Mouse (Mus musculus) cerebellum, adult 9-11 months (tissue): ENCODE measurements around the gene Ccdc172.

Experiments
- DNase-seq: peaks from one replicate; pipeline ENCODE4 v3.0.0; 2022

Ccdc172 gene

DNA sequence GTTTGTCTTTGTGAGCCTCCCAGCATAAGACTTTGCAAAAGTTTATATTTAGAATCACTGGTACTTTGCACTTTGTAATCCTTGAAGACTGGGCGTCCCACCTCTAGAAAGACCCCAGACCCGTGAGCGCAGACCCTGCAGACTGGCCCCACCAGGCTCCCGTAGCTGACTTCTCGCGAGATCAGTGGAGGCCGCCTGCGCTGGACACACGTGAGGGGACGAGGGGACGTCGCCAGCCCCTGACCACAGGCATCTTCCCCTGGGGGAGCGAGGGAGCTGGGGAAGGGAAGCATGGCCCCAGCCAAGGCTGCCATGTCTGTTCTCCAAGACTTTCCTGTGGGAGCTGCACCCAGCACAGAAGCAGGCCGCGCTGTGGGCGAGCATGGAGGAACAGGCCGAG is at the start of gene Ccdc172:
TSS of gene Ccdc172 (plus strand) at position 176 of the 400 bp plus-strand sequence.
- DNase-seq: no peak

DNA sequence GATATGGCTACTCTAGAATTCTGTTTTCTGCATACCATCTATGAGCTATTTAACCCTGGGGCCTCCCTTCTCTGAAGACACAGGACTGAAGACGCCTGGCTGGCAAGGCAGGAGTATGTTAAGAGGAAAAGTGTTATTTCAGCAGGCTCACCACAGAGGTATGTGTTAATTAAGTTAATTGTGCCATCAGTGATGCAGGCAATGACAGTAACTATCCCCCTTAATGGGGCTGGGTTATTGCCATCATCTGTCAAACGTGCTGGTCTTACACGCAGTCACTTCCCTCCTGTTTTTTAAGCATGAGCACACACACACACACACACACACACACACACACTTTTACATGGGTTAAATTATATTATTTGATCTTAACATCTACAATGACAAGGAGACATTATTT is 48.0 kb upstream of the Ccdc172 start:
- DNase-seq: no peak

DNA sequence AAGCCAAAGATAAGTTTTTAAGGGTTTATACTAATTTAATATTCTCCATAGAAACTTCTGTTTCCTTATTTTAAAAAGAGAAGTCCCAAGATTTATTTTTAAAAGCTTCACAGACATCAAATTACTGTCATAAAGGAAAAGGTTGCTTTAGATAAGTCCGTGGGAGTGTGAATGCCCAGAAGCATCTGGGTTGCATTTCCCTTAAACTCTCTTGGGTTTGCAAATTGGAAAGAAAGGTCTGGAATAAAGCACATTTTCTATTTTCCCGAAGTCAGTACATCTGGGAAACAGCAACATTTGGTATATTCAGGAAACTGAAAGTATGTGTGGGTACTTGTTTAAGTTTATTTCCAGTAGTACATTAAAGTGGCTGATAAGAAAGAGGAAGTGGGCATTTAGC is 43.5 kb upstream of the Ccdc172 start:
- DNase-seq: no peak

- DNase-seq: peak; percentile 49
Measured at GRCm38 (mm10) chr19:58469421-58469820, 42.4 kb upstream of the Ccdc172 start.

DNA sequence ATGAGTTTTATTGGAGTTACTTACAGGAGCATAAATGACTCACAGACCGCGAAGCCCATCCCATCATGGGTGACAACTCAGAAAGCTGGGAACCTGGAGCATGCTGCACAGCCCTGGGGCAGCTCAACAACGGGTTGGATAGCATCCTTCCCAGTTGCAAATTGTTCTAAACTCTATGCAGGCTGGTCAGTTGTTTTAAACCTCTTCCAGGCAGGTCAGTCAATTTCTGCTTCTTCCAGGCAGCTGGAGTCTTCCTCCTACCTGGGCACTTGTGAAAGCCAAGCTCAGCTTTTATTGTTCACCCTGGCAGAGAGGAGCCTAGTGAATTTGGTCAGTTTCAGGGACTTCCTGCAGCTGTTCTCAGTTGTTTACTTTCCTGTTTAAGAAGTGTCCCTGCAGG is 37.5 kb upstream of the Ccdc172 start:
- no peak for DNase-seq

DNA sequence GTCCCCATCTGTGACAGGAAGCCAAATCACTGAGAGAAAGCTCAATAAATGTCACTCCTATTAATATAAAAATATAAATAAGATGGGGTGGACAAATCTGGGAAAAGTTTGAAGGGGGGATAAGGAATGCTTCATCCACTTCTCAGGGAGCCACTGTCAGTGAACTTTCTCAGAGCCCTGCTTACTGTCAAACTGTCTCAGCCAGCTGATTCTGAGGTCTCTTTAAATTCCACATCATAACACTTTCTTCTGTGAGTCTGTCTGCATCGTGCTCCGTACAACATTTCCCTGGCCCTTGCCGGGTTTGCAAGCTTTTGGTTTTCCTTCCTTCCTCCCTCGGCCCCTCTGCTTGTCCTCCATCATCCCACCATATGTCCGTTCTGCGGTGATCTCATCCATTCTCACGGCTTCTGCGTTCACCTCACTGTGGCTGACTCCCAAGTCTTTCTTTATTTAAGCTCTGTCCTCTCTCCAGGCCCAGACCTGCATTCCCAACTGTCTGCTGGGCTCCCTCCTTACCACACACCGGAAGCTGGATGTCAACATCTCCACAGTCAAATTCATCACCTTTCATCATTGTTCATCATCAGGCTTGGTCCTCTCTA is 29.3 kb upstream of the Ccdc172 start:
- no peak for DNase-seq

- no peak for DNase-seq
Measured at GRCm38 (mm10) chr19:58486686-58487085, 25.1 kb upstream of the Ccdc172 start.

DNA sequence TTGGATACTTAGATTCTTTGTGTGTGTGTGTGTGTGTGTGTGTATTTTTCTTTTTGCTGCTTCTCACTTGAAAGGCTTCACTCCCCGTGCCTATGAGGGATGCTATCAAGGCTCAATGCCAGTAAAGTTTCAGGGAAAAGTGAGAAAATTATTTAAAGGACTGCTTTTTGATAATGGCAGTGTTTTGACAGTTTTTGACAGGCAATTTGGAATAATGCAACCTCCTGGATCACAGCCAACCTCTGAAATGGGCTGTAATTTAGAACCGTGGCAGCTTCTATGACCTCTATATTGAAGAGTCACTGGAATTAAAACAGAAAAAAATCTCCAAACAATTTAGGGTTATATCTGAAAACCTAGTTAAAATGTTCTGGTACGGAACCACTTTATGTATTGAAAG is 14.7 kb upstream of the Ccdc172 start:
- no peak for DNase-seq

DNA sequence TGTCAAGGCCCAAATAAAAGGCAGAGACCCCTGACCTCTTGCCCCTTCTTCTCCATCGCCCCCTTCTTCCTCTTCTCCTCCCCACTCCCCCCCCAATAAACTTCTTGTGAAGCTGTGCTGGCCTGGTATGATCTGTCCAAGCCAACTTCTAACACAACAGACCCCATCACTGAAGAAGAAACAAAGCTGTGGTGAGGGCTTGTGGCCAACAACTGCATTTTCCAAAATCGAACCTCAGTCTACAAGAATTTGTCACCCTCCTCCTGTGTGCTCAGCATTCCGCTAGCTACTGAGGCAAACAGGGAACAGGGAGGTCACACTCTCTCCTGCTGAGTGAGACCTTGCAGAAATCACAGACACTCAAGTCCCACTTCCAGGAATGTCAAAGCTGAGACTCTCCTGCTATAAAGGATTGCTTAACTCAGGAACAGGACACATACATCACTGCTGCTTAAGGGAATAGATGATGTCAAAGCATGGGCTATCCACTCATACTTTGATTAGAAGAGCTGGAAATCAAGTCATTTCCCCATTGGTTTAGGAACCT is 12.3 kb upstream of the Ccdc172 start:
- no peak for DNase-seq

GRCm38 (mm10) chr19:58500049-58500448 is 11.7 kb upstream of the Ccdc172 start:
- no peak for DNase-seq

GRCm38 (mm10) chr19:58521696-58522095 is 9.9 kb downstream of the Ccdc172 start:
- DNase-seq: no peak

- DNase-seq: no peak
Measured at GRCm38 (mm10) chr19:58523736-58524394, 12.1 kb downstream of the Ccdc172 start.

DNA sequence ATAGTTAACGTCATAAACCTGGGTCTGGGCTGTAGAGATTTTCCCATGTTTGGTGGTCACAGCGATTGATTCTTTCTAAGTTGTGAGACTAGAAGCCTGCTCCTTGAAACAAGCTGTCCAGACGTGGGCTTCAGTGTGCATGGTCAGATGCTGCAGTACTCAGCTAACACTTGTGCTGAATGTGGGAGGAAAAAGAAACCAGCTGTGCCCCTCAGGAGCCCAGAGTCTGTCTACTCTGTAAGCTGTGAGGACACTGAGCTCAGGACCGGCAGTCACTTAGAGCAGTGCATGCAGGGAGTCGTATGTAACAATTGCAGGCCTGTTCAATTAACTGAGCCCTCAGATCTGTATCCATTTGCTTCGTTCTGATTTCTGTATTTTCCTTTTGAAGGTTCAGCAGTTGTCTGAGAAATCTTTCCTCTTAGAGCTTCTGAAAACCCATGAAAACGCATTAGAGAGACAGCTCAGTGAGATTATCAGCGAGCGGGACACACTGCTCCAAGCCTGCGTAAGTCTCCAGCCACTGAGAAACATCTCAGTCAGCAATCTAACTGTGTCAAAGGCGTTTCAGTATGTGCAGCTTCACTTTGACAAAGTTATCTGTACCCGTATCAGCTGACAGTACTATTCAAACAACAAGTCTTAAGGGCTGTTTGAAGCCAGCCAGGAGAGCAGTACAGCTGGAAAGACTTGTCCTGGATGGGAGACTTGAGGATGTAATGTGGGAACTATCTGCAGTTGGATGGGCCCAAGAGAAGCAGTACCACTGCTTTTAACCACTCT is 13.9 kb downstream of the Ccdc172 start:
- no peak for DNase-seq

DNA sequence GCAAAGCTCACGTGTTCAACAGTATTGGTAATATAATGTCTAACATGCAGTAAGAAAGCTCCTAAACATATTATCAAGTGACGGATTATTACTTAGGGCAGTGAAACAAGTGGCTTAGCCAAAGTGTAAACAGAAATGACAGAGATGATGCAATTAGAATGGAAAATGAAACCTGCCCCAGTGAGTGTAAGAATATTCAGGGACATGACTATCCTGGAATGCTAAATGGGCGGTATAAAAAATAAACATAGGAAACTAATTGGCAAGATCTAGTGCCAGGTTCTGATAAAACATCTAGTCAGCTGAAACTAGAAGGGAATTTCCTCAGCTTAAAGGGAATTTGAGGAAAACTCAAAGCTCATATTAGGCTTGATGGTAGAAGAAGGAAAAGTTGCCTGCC is 21.3 kb downstream of the Ccdc172 start:
- no peak for DNase-seq

- DNase-seq: no peak
Measured at GRCm38 (mm10) chr19:58536691-58537090, 24.9 kb downstream of the Ccdc172 start.

DNA sequence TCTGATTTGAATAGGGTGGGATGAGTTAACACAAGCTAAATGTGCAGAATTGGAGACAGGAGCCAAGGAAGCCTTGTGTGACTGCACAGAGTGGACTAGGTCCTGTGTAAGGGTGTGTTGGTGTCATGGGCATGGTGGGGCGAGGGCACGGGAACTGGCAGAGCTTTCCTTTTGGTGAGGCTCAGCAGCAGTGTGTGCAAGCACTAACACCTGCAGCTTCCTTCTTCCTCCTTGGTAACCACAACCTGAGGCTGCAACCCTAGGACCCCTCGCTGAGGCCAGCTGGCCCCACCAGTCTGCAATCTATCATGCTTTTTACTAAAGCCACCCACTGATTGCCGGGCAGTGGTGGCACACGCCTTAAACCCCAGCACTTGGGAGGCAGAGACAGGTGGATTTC is 28.6 kb downstream of the Ccdc172 start:
- no peak for DNase-seq

DNA sequence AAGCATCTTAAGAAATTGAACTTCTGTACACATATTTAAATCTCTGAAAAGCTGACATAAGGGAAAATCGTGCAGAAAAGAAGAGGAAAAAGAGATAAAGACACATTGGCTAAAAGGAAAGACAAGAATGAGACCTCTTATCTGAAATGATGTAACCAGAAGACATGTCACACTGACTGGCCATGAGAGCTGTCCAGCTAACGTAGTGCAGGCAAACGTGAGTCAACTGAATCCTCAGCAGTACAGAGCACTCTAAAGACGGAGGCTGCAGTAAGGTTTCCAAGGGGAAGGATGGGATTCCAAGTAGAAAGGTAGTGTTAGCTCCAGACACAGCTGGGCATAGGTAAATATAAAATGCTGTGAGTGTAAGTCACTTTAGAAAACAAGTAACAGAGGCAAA is 36.6 kb downstream of the Ccdc172 start:
- DNase-seq: no peak

- DNase-seq: no peak
Measured at GRCm38 (mm10) chr19:58550489-58550888, 38.7 kb downstream of the Ccdc172 start.

GRCm38 (mm10) chr19:58550916-58551315 is 39.1 kb downstream of the Ccdc172 start:
- DNase-seq: no peak

GRCm38 (mm10) chr19:58554974-58555373 is 43.2 kb downstream of the Ccdc172 start:
- DNase-seq: no peak

DNA sequence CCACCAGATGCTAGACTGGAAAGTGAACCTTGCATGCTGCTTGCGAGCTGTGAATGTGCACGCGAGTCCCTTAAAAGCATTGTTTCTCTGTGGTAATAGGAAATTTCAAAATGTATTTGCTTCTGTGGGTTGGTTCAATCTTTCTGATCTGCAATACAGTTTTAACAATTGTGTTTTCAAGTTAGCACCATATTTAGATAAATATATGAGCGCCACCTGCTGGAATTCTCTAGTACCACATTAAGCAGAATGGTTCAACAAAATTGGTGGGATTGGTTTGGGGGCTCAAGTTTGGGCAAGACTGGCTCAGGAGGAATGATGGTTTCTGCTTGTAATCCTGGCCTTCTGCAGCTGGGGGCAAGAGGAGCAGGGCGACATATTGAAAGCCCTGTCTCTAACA is 46.6 kb downstream of the Ccdc172 start:
- DNase-seq: no peak

- DNase-seq: no peak
Measured at GRCm38 (mm10) chr19:58562301-58562815, 50.6 kb downstream of the Ccdc172 start.

- DNase-seq: no peak
Measured at GRCm38 (mm10) chr19:58571566-58571965, 59.8 kb downstream of the Ccdc172 start.
